In genomic region chr2:164745843-164746479, GRCm38 (mm10) we compare ENCODE assay signal across 8 mouse cellular contexts. TPM values are rescaled to one million over a fixed set of nuclear protein-coding genes. Genes with fewer than 3 reads are reported as not detected.
DNase-seq lines count a peak whose midpoint lies in the region; ATAC-seq and TF ChIP-seq lines count a peak whose summit lies in the region.

Wfdc3 (minus strand) TSS chr2:164745931.
Dnttip1 (plus strand) TSS chr2:164745983.

- no peak for TF ChIP-seq CTCF in bone marrow, adult 2 months (IDR thresholded peaks at IDR 0.05; ENCODE audit: control insufficient read depth, insufficient read depth, low read length)

- peak within 1 kb of the TSS; percentile 93 for H3K9ac ChIP-seq in embryonic facial prominence, embryonic 14.5 days (ENCODE audit: low read depth, low read length)
- H3K9ac ChIP-seq in limb, embryonic 13.5 days = peak within 1 kb of the TSS; percentile 97
- H3K9ac ChIP-seq in midbrain, embryonic 15.5 days = peak within 1 kb of the TSS; percentile 94

- H3K4me3 ChIP-seq in bone marrow, adult 2 months (replicated peaks; ENCODE audit: control insufficient read depth, low read depth, low read length) = peak within 1 kb of the TSS; percentile 100
- H3K4me3 ChIP-seq in embryonic facial prominence, embryonic 14.5 days (ENCODE audit: low read depth, low read length) = peak within 1 kb of the TSS; percentile 90
- H3K4me3 ChIP-seq in limb, embryonic 13.5 days = peak within 1 kb of the TSS; percentile 91
- peak within 1 kb of the TSS; percentile 84 for H3K4me3 ChIP-seq in midbrain, embryonic 15.5 days

- H3K9me3 ChIP-seq in embryonic facial prominence, embryonic 14.5 days (ENCODE audit: control insufficient read depth, low read length) = no peaks in the 10 kb centered on the region
- H3K9me3 ChIP-seq in limb, embryonic 13.5 days = no peaks in the 10 kb centered on the region
- H3K9me3 ChIP-seq in midbrain, embryonic 15.5 days = no peaks in the 10 kb centered on the region

- peak; percentile 92 for DNase-seq in A20 (ENCODE audit: low read depth, low spot score)
- DNase-seq in embryonic facial prominence, embryonic 14.5 days (ENCODE audit: low spot score) = peak; percentile 94
- peak; percentile 93 for DNase-seq in heart, adult 8-10 months (ENCODE audit: low spot score)
- peak; percentile 90 to 92 for DNase-seq in kidney, adult 8-10 months
- DNase-seq in spleen, adult 18-20 months = peak; percentile 87 to 95

- H3K4me1 ChIP-seq in bone marrow, adult 2 months (ENCODE audit: control insufficient read depth, insufficient read depth, low read length) = peaks cover 5% of the 10 kb centered on the region; the same call in 1 of the 2 replicates
- H3K4me1 ChIP-seq in embryonic facial prominence, embryonic 14.5 days (ENCODE audit: control insufficient read depth, insufficient read depth, low read length) = peaks cover 11% of the 10 kb centered on the region
- peaks cover 24% of the 10 kb centered on the region for H3K4me1 ChIP-seq in limb, embryonic 13.5 days
- H3K4me1 ChIP-seq in midbrain, embryonic 15.5 days = peaks cover 35% of the 10 kb centered on the region

- peak within 1 kb of the TSS; percentile 88 for H3K27ac ChIP-seq in bone marrow, adult 2 months (ENCODE audit: control insufficient read depth, insufficient read depth, low read depth, low read length, poor library complexity)
- H3K27ac ChIP-seq in embryonic facial prominence, embryonic 14.5 days (replicated peaks; ENCODE audit: low read depth, low read length) = peak within 1 kb of the TSS; percentile 74
- H3K27ac ChIP-seq in limb, embryonic 13.5 days = peak within 1 kb of the TSS; percentile 52; the same call in 1 of the 2 replicates
- peak within 1 kb of the TSS; percentile 78 for H3K27ac ChIP-seq in midbrain, embryonic 15.5 days

- H3K27me3 ChIP-seq in embryonic facial prominence, embryonic 14.5 days (replicated peaks; ENCODE audit: control insufficient read depth, insufficient read depth, low read length) = no peaks in the 10 kb centered on the region
- no peaks in the 10 kb centered on the region for H3K27me3 ChIP-seq in limb, embryonic 13.5 days
- no peaks in the 10 kb centered on the region for H3K27me3 ChIP-seq in midbrain, embryonic 15.5 days (replicated peaks)

- ATAC-seq in embryonic facial prominence, embryonic 14.5 days (ENCODE audit: low read depth) = peak; percentile 93
- peak; percentile 96 for ATAC-seq in limb, embryonic 13.5 days (ENCODE audit: low FRiP score, low read depth)
- ATAC-seq in midbrain, embryonic 15.5 days (replicated peaks) = peak; percentile 90

- H3K4me2 ChIP-seq in embryonic facial prominence, embryonic 14.5 days (ENCODE audit: low read depth, low read length) = peak within 1 kb of the TSS; percentile 75
- H3K4me2 ChIP-seq in limb, embryonic 13.5 days (replicated peaks) = peak within 1 kb of the TSS; percentile 92
- H3K4me2 ChIP-seq in midbrain, embryonic 15.5 days = peak within 1 kb of the TSS; percentile 90

- WGBS in bone marrow, adult 2 months = under 1% methylated on average over 70 of the region's 70 CpGs
- 0% methylated on average over 31 of the region's 70 CpGs for whole genome bisulfite sequencing in embryonic facial prominence, embryonic 14.5 days
- under 1% methylated on average over 69 of the region's 70 CpGs for WGBS in limb, embryonic 13.5 days
- 0% methylated on average over 67 of the region's 70 CpGs for WGBS in midbrain, embryonic 15.5 days

- peaks cover 33% of the 10 kb centered on the region for H3K36me3 ChIP-seq in embryonic facial prominence, embryonic 14.5 days (ENCODE audit: control insufficient read depth, insufficient read depth, low read length)
- peaks cover 33% of the 10 kb centered on the region for H3K36me3 ChIP-seq in limb, embryonic 13.5 days
- H3K36me3 ChIP-seq in midbrain, embryonic 15.5 days (replicated peaks) = 0 out of 2 replicates have a peak, but pooled peaks cover 3% of the 10 kb centered on the region

- TF ChIP-seq POLR2A in bone marrow, adult 2 months (IDR thresholded peaks at IDR 0.05; ENCODE audit: borderline replicate concordance, control insufficient read depth, low read depth, low read length) = peak; percentile 67; the same call in 1 of the 2 replicates

RNA-seq across cellular contexts. Expression of gene Wfdc3, which starts in this region (rescaled TPM):
- 2.1 and 2.2 TPM in 2 replicates for polyA plus RNA-seq in bone marrow, adult 2 months (2011; ENCODE audit: insufficient read depth, insufficient read length, low replicate concordance, missing spikeins)
- 0.53 and 1.1 TPM in 2 replicates for polyA plus RNA-seq in embryonic facial prominence, embryonic 14.5 days (2014; fragmentation: Nextera tagmentation; extraction: Ambion mirVana)
- total RNA-seq in heart, adult 8-10 months (2022) = under 1 TPM in 2 of 4 experiments, not detected in 2; 0.30 to 0.83 TPM
- polyA plus RNA-seq in limb, embryonic 13.5 days (2015; fragmentation: Nextera tagmentation; extraction: Ambion mirVana) = 0.69 and 0.87 TPM in 2 replicates
- polyA plus RNA-seq in midbrain, embryonic 15.5 days (2015; fragmentation: Nextera tagmentation; extraction: Ambion mirVana) = 1.3 and 1.9 TPM in 2 replicates

RNA-seq across cellular contexts. Expression of gene Dnttip1, which starts in this region (rescaled TPM):
- polyA plus RNA-seq in bone marrow, adult 2 months (2011; ENCODE audit: insufficient read depth, insufficient read length, low replicate concordance, missing spikeins) = 35.3 and 47.6 TPM in 2 replicates
- 60.9 and 63.0 TPM in 2 replicates for polyA plus RNA-seq in embryonic facial prominence, embryonic 14.5 days (2014; fragmentation: Nextera tagmentation; extraction: Ambion mirVana)
- 10 to 100 TPM; 20.4 to 28.2 (median 26.9) TPM for total RNA-seq in heart, adult 8-10 months (2022)
- polyA plus RNA-seq in limb, embryonic 13.5 days (2015; fragmentation: Nextera tagmentation; extraction: Ambion mirVana) = 80.6 and 85.1 TPM in 2 replicates
- 52.7 and 55.4 TPM in 2 replicates for polyA plus RNA-seq in midbrain, embryonic 15.5 days (2015; fragmentation: Nextera tagmentation; extraction: Ambion mirVana)

Comparison
In these comparisons a context has a peak if more than half of its experiments do, and no peak if none do; other contexts are left out.
1. Peak in every context shown above with its lines: DNase-seq, ATAC-seq, H3K4me3 ChIP-seq and H3K27ac ChIP-seq.